In genomic region chr13:24712581-24713130, GRCm38 (mm10) we compare ENCODE assay signal across 26 mouse cellular contexts. TPM values are rescaled to one million over a fixed set of nuclear protein-coding genes. Genes with fewer than 3 reads are reported as not detected.
DNase-seq lines count a peak whose midpoint lies in the region; ATAC-seq lines count a peak whose summit lies in the region.
"Had no signal": no experiment of that assay in that cellular context is flagged by ENCODE, and none has a peak within 500 bp of the region (broad histone marks: within the 10 kb centered on the region; RNA-seq: fewer than 3 reads in every experiment).

No protein-coding gene starts in this region.

- H3K9me3 ChIP-seq in hindbrain, embryonic 14.5 days (ENCODE audit: control insufficient read depth, low read length): no peaks in the 10 kb centered on the region
- H3K9me3 ChIP-seq: hindbrain, embryonic 15.5 days; limb, embryonic 13.5 days; midbrain, embryonic 12.5 days; neural tube, embryonic 15.5 days had no signal

- peak; percentile 94 for DNase-seq in heart, adult 11 months
- no peak for DNase-seq in heart, postnatal 4 days
- DNase-seq in kidney, adult 8-10 months: peak; percentile 7 to 9
- no peak for DNase-seq in kidney, postnatal 4 days
- peak; percentile 24 for DNase-seq in lung, postnatal 36 days
- no peak for DNase-seq in lung, postnatal 14 days
- DNase-seq in hindbrain, embryonic 14.5 days (ENCODE audit: low spot score): no peak
- no peak for DNase-seq in right cerebral cortex, postnatal 25 days
- DNase-seq: cerebellum, adult 8-10 months; right cerebral cortex, postnatal 4 days had no signal

- no peak overlapping the region for H3K4me2 ChIP-seq in hindbrain, embryonic 14.5 days (replicated peaks)

- no peaks in the 10 kb centered on the region for H3K4me1 ChIP-seq in hindbrain, embryonic 14.5 days (replicated peaks; ENCODE audit: control insufficient read depth, insufficient read depth, low read length)
- H3K4me1 ChIP-seq: limb, embryonic 13.5 days had no signal

- H3K36me3 ChIP-seq in hindbrain, embryonic 14.5 days (replicated peaks; ENCODE audit: control insufficient read depth, insufficient read depth): peaks cover 52% of the 10 kb centered on the region
- H3K36me3 ChIP-seq: limb, embryonic 13.5 days had no signal

- H3K4me3 ChIP-seq in hindbrain, embryonic 14.5 days (replicated peaks; ENCODE audit: low read length): no peak overlapping the region
- H3K4me3 ChIP-seq: erythroblast, embryonic 14.5 days; hindbrain, embryonic 15.5 days; midbrain, embryonic 12.5 days; myocyte; neural tube, embryonic 15.5 days had no signal

- H3K9ac ChIP-seq in hindbrain, embryonic 14.5 days: no peak overlapping the region
- H3K9ac ChIP-seq: hindbrain, embryonic 15.5 days; limb, embryonic 13.5 days; liver, embryonic 14.5 days; midbrain, embryonic 12.5 days; neural tube, embryonic 15.5 days had no signal

- H3K27ac ChIP-seq in hindbrain, embryonic 14.5 days: no peak overlapping the region
- H3K27ac ChIP-seq: hindbrain, embryonic 15.5 days; limb, embryonic 13.5 days; liver, embryonic 14.5 days; midbrain, embryonic 12.5 days; neural tube, embryonic 15.5 days had no signal

- 82% methylated on average over 7 of the region's 7 CpGs for WGBS in hindbrain, embryonic 14.5 days

- ATAC-seq in hindbrain, embryonic 14.5 days (ENCODE audit: low FRiP score): no peak

- no peaks in the 10 kb centered on the region for H3K27me3 ChIP-seq in hindbrain, embryonic 14.5 days (ENCODE audit: control insufficient read depth, insufficient read depth, low read length)
- H3K27me3 ChIP-seq: hindbrain, embryonic 15.5 days; limb, embryonic 13.5 days; neural tube, embryonic 15.5 days had no signal

RNA-seq across cellular contexts. Expression of gene Armh2, which starts 28.4 kb away (rescaled TPM):
- total RNA-seq in heart, postnatal 4 days (2021): not detected
- polyA plus RNA-seq in hindbrain, embryonic 14.5 days (2014; fragmentation: Nextera tagmentation; extraction: Ambion mirVana): not detected in 2 replicates
- total RNA-seq: adrenal gland, postnatal 4 days; common myeloid progenitor, adult 5-6 weeks; granulocyte monocyte progenitor cell, adult 5-6 weeks; layer of hippocampus, postnatal 14 days; left cerebral cortex, postnatal 10 days had no signal
- polyA plus RNA-seq: embryonic facial prominence, embryonic 11.5 days; erythroblast, embryonic 14.5 days; forebrain, embryonic 14.5 days; hindbrain, embryonic 15.5 days; intestine, embryonic 16.5 days; limb, embryonic 13.5 days; liver, embryonic 14.5 days; midbrain, embryonic 12.5 days; neural tube, embryonic 15.5 days; urinary bladder, adult 2 months had no signal

RNA-seq across cellular contexts. Expression of gene Gmnn, which starts 49.1 kb away (rescaled TPM):
- 10 to 100 TPM; 69.9 to 75.8 TPM for total RNA-seq in heart, postnatal 4 days (2021)
- 20.6 and 22.1 TPM in 2 replicates for polyA plus RNA-seq in hindbrain, embryonic 14.5 days (2014; fragmentation: Nextera tagmentation; extraction: Ambion mirVana)

Comparison
In these comparisons a context has a peak if more than half of its experiments do, and no peak if none do; other contexts are left out.
1. DNase-seq: peak in heart, adult 11 months (single experiment), kidney, adult 8-10 months (2 of 2) and lung, postnatal 36 days (single experiment); none in heart, postnatal 4 days (single experiment), kidney, postnatal 4 days (0 of 2), lung, postnatal 14 days (single experiment), hindbrain, embryonic 14.5 days (single experiment) and right cerebral cortex, postnatal 25 days (single experiment).